Mouse (Mus musculus) CD4-positive naive resting alpha-beta T cell, adult 57 days (primary cell): ENCODE data around the gene Spata6. TPM values are rescaled to one million over a fixed set of nuclear protein-coding genes. Genes with fewer than 3 reads are reported as not detected.

ENCODE experiments used
- total RNA-seq: library from RNA; stranded (reverse); gene quantifications from one replicate; pipeline ENCODE4 v1.2.4, GENCODE M21; 2023

The Spata6 gene
- 46.6 TPM for total RNA-seq

DNA sequence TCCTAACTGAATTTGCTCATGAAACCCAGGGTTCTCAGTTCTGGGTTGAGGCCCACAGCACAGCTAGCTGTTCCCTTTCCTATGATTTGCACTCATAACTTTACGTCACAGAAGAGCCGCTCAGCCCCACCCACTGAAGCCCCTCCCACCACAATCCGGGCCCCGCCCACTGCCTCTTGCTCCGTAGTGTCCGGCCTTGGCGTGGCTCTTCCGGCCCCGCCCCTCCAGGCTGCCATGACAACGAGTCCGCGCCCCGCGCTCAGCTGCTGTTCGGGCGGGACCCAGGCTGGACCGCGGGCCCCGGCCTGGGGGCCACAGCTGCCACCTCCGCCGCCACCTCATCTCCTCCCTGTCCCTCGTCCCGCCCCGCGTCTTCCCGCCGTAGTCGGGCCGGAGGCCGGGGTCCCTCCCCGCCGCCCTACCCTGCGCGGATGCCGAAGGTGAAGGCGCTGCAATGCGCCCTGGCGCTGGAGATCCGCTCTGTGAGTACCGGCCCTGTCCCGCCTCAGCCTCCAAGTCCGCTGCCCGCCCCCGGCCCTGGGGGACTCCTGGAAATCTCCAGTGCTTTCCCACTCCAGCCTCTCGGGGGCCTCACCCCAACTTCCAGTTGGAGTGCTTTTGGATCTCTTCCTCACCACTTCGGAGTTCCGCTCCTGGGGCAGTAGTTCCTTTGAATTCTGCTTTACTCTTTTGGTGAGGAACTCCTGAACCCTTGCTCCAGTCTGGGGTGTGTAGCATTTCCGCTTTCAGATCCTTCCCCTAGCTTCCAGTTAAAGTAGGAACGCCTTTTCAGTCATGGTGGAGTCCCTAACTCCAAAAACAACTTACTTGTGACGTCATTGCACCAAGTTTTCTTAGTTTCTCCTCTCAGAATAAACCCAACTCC, at the start of gene Spata6:
Spata6 (plus strand) TSS at position 209 of the 886 bp plus-strand sequence.

Other genes starting within 250 kb of the Spata6 start
- not detected for gene Slc5a9, start 182.9 kb downstream of the Spata6 start, total RNA-seq
- not detected for gene Skint8, start 199.4 kb downstream of the Spata6 start, total RNA-seq